Mouse (Mus musculus) embryonic stem cell, embryonic (primary cell): ENCODE results near the gene Plxna2.

Source experiments
- CTCF ChIA-PET, 4 experiments: fragments of 300-600 bp in 2 of 4; fragments of 350-600 bp in 2 of 4; sonication (Branson Sonifier 250); formaldehyde crosslinking; loops; one replicate each; lab custom pipeline; 2022; ENCODE audit warnings: inconsistent platforms in 2 of 4; lab: Charles Lee
- POLR2A ChIA-PET, 4 experiments: fragments of 300-600 bp in 2 of 4; fragments of 350-600 bp in 2 of 4; sonication (Branson Sonifier 250); formaldehyde crosslinking; loops; one replicate each; lab custom pipeline; 2022; ENCODE audit warnings: antibody characterized with exemption in 4 of 4, inconsistent platforms in 1 of 4; lab: Charles Lee

The Plxna2 gene

GRCm38 (mm10) chr1:194773899-194774298 is 155.9 kb downstream of the Plxna2 start:
- ChIA-PET CTCF (interaction anchor here in 2 of 4 experiments (0.7 to 1.0 kb wide), 2 partner anchors 12 to 563 kb away, joined by 3 read pairs; no protein-coding TSS in a partner anchor), POLR2A (interaction anchor here in 1 of 4 experiments (1.3 kb wide), 1 partner anchor 154 kb away, joined by 4 read pairs; no protein-coding TSS in a partner anchor)

GRCm38 (mm10) chr1:194774350-194774749 is 156.3 kb downstream of the Plxna2 start:
- ChIA-PET POLR2A (interaction anchor here in 1 of 4 experiments (1.3 kb wide), 1 partner anchor 155 kb away, joined by 4 read pairs; no protein-coding TSS in a partner anchor), CTCF (interaction anchor here in 2 of 4 experiments (0.7 to 1.0 kb wide), 2 partner anchors 13 to 563 kb away, joined by 3 read pairs; no protein-coding TSS in a partner anchor)

- ChIA-PET POLR2A (interaction anchor here in 1 of 4 experiments (1.3 kb wide), 1 partner anchor 155 kb away, joined by 4 read pairs; no protein-coding TSS in a partner anchor), CTCF (interaction anchor here in 2 of 4 experiments (1.0 to 1.4 kb wide), 2 partner anchors 13 to 42 kb away, joined by 3 to 4 read pairs; no protein-coding TSS in a partner anchor)
Measured at GRCm38 (mm10) chr1:194774754-194775153, 156.7 kb downstream of the Plxna2 start.

GRCm38 (mm10) chr1:194775656-194776374 is 157.8 kb downstream of the Plxna2 start:
- ChIA-PET POLR2A (interaction anchor here in 1 of 4 experiments (0.5 kb wide), 1 partner anchor 550 kb away, joined by 3 read pairs; no protein-coding TSS in a partner anchor), CTCF (interaction anchor here in 2 of 4 experiments (0.7 to 1.4 kb wide), 2 partner anchors 29 to 41 kb away, joined by 3 to 4 read pairs; no protein-coding TSS in a partner anchor)

GRCm38 (mm10) chr1:194776510-194777244 is 158.7 kb downstream of the Plxna2 start:
- POLR2A ChIA-PET: no interaction called here
- CTCF ChIA-PET: no interaction called here

GRCm38 (mm10) chr1:194777608-194778007 is 159.6 kb downstream of the Plxna2 start:
- POLR2A ChIA-PET: no interaction called here
- CTCF ChIA-PET: interaction anchor here in 1 of 4 experiments (1.1 kb wide), 1 partner anchor 16 kb away, joined by 3 read pairs; no protein-coding TSS in a partner anchor

- CTCF ChIA-PET: no interaction called here
- POLR2A ChIA-PET: no interaction called here
Measured at GRCm38 (mm10) chr1:194780392-194780791, 162.4 kb downstream of the Plxna2 start.

GRCm38 (mm10) chr1:194780794-194781390 is 162.9 kb downstream of the Plxna2 start:
- POLR2A ChIA-PET: interaction anchor here in 1 of 4 experiments (0.6 kb wide), 1 partner anchor 351 kb away, joined by 3 read pairs; no protein-coding TSS in a partner anchor
- CTCF ChIA-PET: interaction anchor here in 1 of 4 experiments (0.6 kb wide), 1 partner anchor 36 kb away, joined by 5 read pairs; no protein-coding TSS in a partner anchor

GRCm38 (mm10) chr1:194781556-194781955 is 163.5 kb downstream of the Plxna2 start:
- CTCF ChIA-PET: no interaction called here
- POLR2A ChIA-PET: no interaction called here

- POLR2A ChIA-PET: no interaction called here
Measured at GRCm38 (mm10) chr1:194782325-194782724, 164.3 kb downstream of the Plxna2 start.

GRCm38 (mm10) chr1:194787626-194788025 is 169.6 kb downstream of the Plxna2 start:
- CTCF ChIA-PET: no interaction called here
- POLR2A ChIA-PET: interaction anchor here in 1 of 4 experiments (0.7 kb wide), 1 partner anchor 259 kb away, joined by 3 read pairs; no protein-coding TSS in a partner anchor

More at GRCm38 (mm10) chr1:194782325-194782724, 164.3 kb downstream of the Plxna2 start:
- CTCF ChIA-PET: no interaction called here

GRCm38 (mm10) chr1:194793226-194793924 is 175.4 kb downstream of the Plxna2 start:
- POLR2A ChIA-PET: interaction anchor here in 1 of 4 experiments (1.4 kb wide), 1 partner anchor 8 kb away, joined by 3 read pairs; no protein-coding TSS in a partner anchor
- CTCF ChIA-PET: no interaction called here

GRCm38 (mm10) chr1:194795316-194795715 is 177.3 kb downstream of the Plxna2 start:
- CTCF ChIA-PET: no interaction called here

GRCm38 (mm10) chr1:194797843-194798242 is 179.8 kb downstream of the Plxna2 start:
- CTCF ChIA-PET: interaction anchor here in 2 of 4 experiments (1.3 to 1.4 kb wide), 2 partner anchors 19 kb away, joined by 3 to 6 read pairs; no protein-coding TSS in a partner anchor
- POLR2A ChIA-PET: no interaction called here

More at GRCm38 (mm10) chr1:194795316-194795715, 177.3 kb downstream of the Plxna2 start:
- POLR2A ChIA-PET: no interaction called here

- ChIA-PET POLR2A (no interaction called here), CTCF (interaction anchor here in 2 of 4 experiments (1.3 to 1.4 kb wide), 2 partner anchors 18 kb away, joined by 3 to 6 read pairs; no protein-coding TSS in a partner anchor)
Measured at GRCm38 (mm10) chr1:194798511-194798910, 180.5 kb downstream of the Plxna2 start.

GRCm38 (mm10) chr1:194808261-194808660 is 190.2 kb downstream of the Plxna2 start:
- ChIA-PET CTCF (interaction anchor here in 3 of 4 experiments (0.8 to 1.9 kb wide), 3 partner anchors 8 to 47 kb away, joined by 3 to 7 read pairs (median 6); no protein-coding TSS in a partner anchor), POLR2A (interaction anchor here in 1 of 4 experiments (1.3 to 1.6 kb wide), 3 partner anchors 8 to 12 kb away, joined by 3 read pairs; no protein-coding TSS in a partner anchor)

GRCm38 (mm10) chr1:194808681-194809080 is 190.7 kb downstream of the Plxna2 start:
- CTCF ChIA-PET: interaction anchor here in 3 of 4 experiments (0.8 to 1.9 kb wide), 3 partner anchors 8 to 48 kb away, joined by 3 to 7 read pairs (median 6); no protein-coding TSS in a partner anchor
- POLR2A ChIA-PET: interaction anchor here in 1 of 4 experiments (1.3 to 1.6 kb wide), 3 partner anchors 8 to 12 kb away, joined by 3 read pairs; no protein-coding TSS in a partner anchor
